Mouse (Mus musculus): ENCODE measurements around the gene Mrto4.

Gene Mrto4

DNA sequence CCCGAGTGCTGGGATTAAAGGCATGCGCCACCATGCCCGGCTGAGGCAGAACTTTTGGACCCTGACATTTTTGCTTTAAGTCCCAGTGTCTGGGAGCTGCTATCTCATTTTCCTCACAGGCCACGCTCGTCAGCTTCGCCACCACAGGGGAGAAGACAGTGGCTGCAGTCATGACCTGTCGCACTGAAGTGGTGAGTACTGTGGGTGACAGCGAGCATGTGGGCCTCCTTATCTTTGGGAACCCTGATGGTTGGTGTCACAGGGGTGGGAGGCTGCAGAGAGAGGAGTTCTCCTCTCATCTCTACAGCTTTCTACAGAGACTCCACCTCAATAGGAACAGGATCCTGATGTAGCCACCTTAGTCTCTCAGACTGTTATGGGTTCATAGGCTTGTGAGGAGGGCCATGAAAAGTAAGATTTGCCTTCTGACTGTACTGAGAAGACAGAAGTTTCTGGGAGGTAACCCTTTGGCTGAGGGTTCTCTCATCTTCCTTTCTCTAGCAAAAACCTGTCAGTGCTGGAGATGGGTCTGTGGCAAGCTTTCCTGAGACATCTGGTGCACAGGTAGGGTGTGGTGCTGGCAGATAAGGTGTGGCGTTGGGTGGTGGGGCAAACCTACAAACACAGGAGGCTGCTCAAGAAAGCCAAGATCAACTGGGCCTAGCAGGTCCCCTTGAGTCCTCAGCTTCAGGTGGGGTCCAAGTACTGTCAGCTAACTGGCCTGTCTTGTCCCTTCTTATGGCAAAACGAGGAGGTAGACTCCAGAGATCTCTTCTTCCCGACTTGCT lies 8.6 kb upstream of the Mrto4 start:
- DNase-seq (ENCODE audit: low read depth, low spot score), result no peak
- Histone ChIP-seq H3K27me3 (ENCODE audit: control insufficient read depth, insufficient read depth, low read length, poor library complexity, severe bottlenecking) (no peaks in the 10 kb centered on the region), H3K36me3 (ENCODE audit: control insufficient read depth, insufficient read depth, low read length, poor library complexity, severe bottlenecking) (peaks cover 6% of the 10 kb centered on the region)

DNA sequence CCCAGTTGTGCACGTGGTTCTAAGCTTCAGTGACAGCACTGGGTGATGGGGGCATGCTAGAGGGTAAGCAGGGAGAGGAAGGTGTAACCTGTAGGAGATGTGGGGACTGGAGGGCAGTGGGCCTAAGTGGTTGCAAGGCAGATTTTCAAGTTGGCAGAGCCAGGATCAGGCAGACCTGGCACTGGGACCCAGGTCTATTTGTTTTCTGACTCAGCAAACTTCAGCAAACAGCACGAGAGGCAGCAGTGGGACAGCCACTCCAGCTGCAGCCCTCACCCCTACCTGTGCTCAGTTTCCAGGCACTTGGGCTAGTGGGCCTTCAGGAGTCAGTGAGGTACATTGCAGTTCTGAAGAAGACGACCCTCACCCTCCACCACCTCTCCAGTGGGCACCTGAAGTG lies 4.8 kb upstream of the Mrto4 start:
- Histone ChIP-seq H3K36me3 (ENCODE audit: control insufficient read depth, insufficient read depth, low read length, poor library complexity, severe bottlenecking) (peaks cover 4% of the 10 kb centered on the region), H3K27me3 (ENCODE audit: control insufficient read depth, insufficient read depth, low read length, poor library complexity, severe bottlenecking) (no peaks in the 10 kb centered on the region)
- no peak for DNase-seq (ENCODE audit: low read depth, low spot score)

DNA sequence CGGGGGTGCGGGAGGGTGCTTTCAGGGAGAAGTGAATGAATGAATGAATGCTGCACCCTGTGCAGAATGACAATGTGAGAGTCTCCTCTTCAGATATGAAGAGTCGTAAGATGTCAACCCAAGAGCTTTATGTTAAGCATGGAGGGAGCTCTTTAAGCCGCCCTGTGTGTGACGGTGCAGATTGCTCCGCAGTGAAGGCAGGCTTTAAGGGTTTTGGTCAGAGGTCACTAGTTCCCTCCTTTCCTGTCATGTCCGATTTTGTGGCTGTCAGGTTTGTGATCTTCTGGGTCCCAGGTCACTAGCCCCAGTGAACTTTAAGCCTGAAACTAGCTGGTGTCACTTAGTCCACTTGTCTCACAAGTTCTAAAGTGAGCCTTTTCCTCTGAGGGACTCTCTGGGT lies 456 bp upstream of the Mrto4 start:
- Histone ChIP-seq H3K27me3 (ENCODE audit: control insufficient read depth, insufficient read depth, low read length, poor library complexity, severe bottlenecking) (no peaks in the 10 kb centered on the region), H3K36me3 (ENCODE audit: control insufficient read depth, insufficient read depth, low read length, poor library complexity, severe bottlenecking) (no peaks in the 10 kb centered on the region; the same call in none of the 2 replicates)
- DNase-seq (ENCODE audit: low read depth, low spot score), result no peak

DNA sequence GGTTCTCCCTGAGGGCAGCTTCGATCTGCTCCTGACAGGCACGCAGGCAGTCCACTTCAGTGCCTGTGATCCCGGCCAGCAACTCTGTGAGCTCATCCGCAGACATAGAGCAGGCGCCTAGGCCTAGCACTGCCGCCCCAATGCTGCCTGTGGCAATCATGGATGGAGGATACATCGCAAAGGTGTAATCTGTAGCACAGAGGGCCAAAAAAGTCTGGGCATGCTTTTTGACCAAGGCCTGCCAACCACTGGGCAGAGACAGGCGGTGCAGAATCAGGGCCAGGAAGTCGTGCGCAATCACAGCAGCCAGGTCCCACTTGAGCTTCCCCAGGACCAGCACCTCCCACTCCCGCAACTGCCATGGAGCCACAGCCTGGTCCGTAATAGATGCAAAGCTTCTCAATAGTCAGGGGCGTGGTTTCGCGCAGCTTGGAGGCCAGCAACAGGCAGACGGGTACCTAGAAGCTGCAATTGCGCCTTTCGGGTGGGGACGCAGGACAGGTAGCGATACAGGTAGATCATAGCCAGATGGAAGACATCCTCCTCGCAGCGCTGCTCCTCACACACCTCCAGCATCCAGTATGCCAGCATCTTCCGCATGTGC lies 6.9 kb downstream of the Mrto4 start:
- H3K27me3 ChIP-seq (ENCODE audit: control insufficient read depth, insufficient read depth, low read length, poor library complexity, severe bottlenecking), result no peaks in the 10 kb centered on the region
- H3K36me3 ChIP-seq (ENCODE audit: control insufficient read depth, insufficient read depth, low read length, poor library complexity, severe bottlenecking), result peaks cover 2% of the 10 kb centered on the region
- DNase-seq (ENCODE audit: low read depth, low spot score), result no peak

DNA sequence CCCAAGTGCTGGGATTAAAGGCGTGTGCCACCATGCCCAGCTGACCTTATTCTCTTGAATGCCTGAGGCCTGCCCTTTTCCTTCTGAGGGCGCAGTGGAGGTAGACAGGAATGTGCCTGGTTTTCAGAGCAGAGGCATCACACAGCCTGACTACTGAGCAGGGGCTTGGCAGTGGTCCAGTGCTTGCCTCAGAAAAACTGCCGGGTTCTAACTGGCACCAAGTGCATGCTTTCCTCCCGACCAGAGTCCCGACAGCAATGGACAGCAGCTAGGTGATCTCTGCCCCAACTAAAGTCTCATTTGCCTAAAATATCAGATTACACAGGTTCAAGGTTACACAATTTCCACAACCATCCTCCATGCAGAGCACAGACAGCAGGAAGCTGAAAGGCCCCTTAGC lies 8.7 kb downstream of the Mrto4 start:
- no peak for DNase-seq (ENCODE audit: low read depth, low spot score)
- Histone ChIP-seq H3K36me3 (ENCODE audit: control insufficient read depth, insufficient read depth, low read length, poor library complexity, severe bottlenecking) (peaks cover 2% of the 10 kb centered on the region), H3K27me3 (ENCODE audit: control insufficient read depth, insufficient read depth, low read length, poor library complexity, severe bottlenecking) (no peaks in the 10 kb centered on the region)

DNA sequence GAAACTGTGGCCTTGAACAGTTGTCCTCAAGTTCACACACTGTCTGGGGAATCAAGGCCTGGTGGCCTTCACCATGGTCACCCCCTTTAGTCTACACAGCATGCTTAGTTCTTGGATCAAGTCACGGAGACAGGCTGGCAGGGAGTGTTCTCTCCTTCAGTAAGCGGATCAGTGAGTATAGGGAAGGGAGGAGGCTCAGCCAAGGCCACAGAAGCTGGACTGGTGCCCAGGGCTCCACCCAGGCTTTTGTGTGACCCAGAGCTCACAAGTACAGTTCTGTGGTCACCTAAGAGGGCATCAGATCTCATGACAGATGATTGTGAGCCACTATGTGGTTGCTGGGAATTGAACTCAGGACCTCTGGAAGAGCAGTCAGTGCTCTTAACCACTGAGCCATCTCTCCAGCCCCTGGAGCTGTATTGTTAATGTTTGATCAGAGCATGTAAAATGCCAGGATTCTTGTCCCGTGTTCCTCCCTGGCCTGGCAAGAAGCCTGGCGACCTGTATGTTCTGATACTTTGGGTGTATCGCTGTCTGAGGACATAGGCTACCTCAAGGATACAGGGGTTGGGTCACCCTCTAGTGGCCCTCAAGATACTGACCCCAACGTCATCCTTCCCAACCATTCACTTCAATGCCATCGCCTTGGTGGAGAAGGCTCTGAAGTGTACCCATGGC lies 10.7 kb downstream of the Mrto4 start:
- H3K36me3 ChIP-seq (ENCODE audit: control insufficient read depth, insufficient read depth, low read length, poor library complexity, severe bottlenecking), result no peaks in the 10 kb centered on the region
- DNase-seq (ENCODE audit: low read depth, low spot score), result no peak
- no peaks in the 10 kb centered on the region for H3K27me3 ChIP-seq (ENCODE audit: control insufficient read depth, insufficient read depth, low read length, poor library complexity, severe bottlenecking)

DNA sequence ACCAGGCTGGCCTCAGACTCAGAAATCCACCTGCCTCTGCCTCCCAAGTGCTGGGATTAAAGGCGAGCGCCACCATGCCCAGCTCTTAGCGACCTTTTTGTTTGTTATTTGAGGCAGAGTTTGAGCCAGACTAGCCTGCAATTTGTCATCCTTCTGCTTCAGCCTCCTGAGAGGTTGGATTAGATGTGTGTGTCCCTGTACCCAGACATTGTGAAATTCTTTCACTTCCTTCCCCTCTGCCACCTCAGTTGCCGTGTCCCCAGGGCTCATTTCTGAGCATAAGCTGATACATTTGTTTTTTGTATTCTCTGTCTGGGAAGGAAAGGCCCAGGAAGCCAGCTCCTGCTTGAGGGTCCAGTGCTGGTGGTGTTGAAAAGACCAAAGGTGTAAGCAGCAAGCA lies 11.5 kb downstream of the Mrto4 start:
- DNase-seq (ENCODE audit: low read depth, low spot score), result no peak
- H3K36me3 ChIP-seq (ENCODE audit: control insufficient read depth, insufficient read depth, low read length, poor library complexity, severe bottlenecking), result no peaks in the 10 kb centered on the region
- no peaks in the 10 kb centered on the region for H3K27me3 ChIP-seq (ENCODE audit: control insufficient read depth, insufficient read depth, low read length, poor library complexity, severe bottlenecking)

DNA sequence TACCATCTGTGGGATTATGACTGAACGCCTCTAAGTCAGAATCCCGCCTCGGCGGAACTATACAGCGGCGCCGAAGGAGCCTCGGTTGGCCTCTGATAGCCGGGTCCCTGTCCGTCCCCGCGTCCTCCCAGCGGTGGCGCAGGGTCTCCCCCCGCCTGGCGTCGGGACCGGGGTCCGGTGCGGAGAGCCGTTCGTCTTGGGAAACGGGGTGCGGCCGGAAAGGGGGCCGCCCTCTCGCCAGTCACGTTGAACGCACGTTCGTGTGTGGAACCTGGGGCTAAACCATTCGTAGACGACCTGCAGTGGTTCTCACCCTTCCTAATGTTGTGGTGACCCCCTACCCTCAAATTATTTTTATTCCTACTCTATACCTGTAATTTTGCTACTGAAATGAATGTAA lies 14.2 kb downstream of the Mrto4 start:
- Histone ChIP-seq H3K36me3 (ENCODE audit: control insufficient read depth, insufficient read depth, low read length, poor library complexity, severe bottlenecking) (no peaks in the 10 kb centered on the region), H3K27me3 (ENCODE audit: control insufficient read depth, insufficient read depth, low read length, poor library complexity, severe bottlenecking) (no peaks in the 10 kb centered on the region)
- no peak for DNase-seq (ENCODE audit: low read depth, low spot score)

DNA sequence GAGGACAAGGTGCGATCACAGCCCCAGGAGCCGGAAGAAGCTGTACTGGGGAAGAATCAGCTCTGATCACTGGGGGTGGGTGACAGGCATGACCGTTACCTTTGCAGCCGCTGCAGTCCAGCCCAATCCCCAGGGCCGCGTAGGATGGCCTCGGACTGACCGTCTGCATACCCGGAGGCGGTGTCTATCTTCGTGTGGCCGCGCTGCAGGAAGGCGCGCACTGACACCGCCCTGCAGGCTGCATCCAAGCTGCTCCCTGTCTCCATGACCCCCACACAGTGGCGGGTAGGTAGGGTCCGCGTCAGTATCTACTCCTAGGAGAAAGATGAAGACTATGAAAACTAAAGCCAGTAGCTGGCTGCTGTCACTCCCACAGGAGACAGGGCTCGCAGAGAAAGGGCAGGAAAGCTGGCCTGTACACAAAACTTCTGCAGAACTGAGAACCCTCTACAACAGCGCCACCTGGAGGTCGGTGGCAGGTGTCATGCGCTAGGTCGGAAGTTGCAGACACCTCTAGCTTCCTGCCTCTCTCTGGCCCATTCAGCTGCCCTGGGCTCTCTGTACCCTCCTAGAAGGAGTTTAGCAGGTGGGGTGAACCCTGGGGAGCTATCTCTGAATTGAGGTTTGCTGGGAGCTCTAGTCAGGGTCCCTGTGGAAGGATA lies 15.4 kb downstream of the Mrto4 start:
- peak; percentile 92 for DNase-seq (ENCODE audit: low read depth, low spot score)
- Histone ChIP-seq H3K27me3 (ENCODE audit: control insufficient read depth, insufficient read depth, low read length, poor library complexity, severe bottlenecking) (no peaks in the 10 kb centered on the region), H3K36me3 (ENCODE audit: control insufficient read depth, insufficient read depth, low read length, poor library complexity, severe bottlenecking) (no peaks in the 10 kb centered on the region)

DNA sequence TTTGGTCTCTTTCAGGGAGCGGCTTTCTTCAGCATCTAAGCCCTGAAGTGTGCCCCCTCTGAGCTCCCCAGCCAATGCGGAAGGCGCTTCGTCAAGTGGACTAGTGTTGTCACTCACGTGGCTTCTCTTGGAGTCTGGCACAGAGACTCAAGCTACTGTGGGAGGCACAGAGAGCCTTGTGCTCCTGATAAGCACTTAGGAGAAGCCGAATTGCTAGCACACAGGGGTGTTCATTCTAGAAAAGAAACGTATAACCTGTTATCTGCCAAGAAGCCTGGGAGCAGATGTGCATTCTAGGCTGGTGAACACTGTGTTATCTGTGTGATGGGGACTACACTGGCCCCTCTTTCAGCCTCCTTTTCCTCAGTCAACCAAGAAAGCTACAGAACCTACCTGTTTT lies 16.9 kb downstream of the Mrto4 start:
- Histone ChIP-seq H3K27me3 (ENCODE audit: control insufficient read depth, insufficient read depth, low read length, poor library complexity, severe bottlenecking) (no peaks in the 10 kb centered on the region), H3K36me3 (ENCODE audit: control insufficient read depth, insufficient read depth, low read length, poor library complexity, severe bottlenecking) (no peaks in the 10 kb centered on the region)
- DNase-seq (ENCODE audit: low read depth, low spot score), result no peak

DNA sequence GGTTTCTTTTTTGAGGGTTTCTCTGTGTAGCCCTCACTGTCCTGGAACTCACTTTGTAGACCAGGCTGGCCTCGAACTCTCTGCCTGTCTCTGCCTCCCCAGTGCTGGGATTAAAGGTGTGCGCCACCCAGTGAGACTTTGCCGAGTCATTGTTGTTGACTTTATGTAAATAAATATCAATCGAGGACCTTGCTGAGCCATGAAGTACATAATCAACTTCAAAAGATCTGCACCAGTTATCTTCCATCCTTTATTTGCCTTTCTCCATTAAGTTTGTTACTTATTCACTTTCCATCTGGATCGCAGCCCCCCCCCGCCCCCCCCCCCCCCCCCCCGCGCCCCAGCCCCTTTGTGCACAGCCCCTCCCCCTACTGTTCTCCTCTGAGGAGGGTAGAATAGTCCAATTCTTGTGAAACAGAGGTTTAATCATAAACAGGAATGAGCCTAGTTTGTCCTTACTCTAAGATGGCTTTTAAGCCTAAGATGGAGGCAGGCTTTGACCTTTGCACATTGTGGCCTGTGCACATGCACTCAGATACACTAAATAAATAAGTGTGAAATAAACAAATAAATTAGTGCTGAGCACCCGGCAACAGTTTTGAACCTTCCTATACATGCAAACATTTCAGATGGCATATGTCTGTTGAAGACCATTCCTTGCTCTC lies 17.6 kb downstream of the Mrto4 start:
- no peak for DNase-seq (ENCODE audit: low read depth, low spot score)
- no peaks in the 10 kb centered on the region for H3K27me3 ChIP-seq (ENCODE audit: control insufficient read depth, insufficient read depth, low read length, poor library complexity, severe bottlenecking)
- no peaks in the 10 kb centered on the region for H3K36me3 ChIP-seq (ENCODE audit: control insufficient read depth, insufficient read depth, low read length, poor library complexity, severe bottlenecking)

DNA sequence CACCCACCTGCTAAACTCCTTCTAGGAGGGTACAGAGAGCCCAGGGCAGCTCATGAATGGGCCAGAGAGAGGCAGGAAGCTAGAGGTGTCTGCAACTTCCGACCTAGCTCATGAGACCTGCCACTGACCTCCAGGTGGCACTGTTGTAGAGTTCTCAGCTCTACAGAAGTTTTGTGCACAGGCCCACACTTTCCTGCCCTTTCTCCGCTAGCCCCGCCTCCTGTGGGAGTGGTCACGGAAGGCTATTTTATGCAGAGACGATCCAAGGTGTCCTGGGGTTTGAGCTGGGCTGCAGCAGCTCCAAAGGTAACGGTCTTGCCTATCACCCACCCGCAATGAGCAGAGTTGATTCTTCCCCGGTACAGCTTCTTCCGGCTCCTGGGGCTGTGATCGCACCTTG lies 21.8 kb downstream of the Mrto4 start:
- Histone ChIP-seq H3K36me3 (ENCODE audit: control insufficient read depth, insufficient read depth, low read length, poor library complexity, severe bottlenecking) (no peaks in the 10 kb centered on the region), H3K27me3 (ENCODE audit: control insufficient read depth, insufficient read depth, low read length, poor library complexity, severe bottlenecking) (no peaks in the 10 kb centered on the region)
- DNase-seq (ENCODE audit: low read depth, low spot score), result peak; percentile 96

DNA sequence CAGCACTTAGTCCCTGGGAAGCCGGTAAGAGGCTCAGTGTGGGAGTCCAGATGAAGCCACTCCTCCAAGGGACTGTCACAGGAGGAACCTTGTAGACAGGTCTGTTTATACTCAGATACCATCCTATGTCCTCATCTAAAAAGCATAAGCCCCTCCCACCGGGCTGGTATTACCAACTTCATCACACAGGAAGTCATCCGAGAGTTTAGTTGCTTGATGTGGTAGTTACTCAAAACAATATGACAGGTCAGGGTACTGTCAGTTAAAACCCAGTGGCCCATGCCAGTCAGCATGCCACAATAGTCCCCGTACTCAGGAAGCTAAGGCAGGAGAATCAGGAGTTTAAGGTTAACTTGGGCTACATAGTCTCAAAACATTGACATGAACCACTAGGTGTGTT lies 32.6 kb downstream of the Mrto4 start:
- no peaks in the 10 kb centered on the region for H3K27me3 ChIP-seq (ENCODE audit: control insufficient read depth, insufficient read depth, low read length, poor library complexity, severe bottlenecking)
- DNase-seq (ENCODE audit: low read depth, low spot score), result no peak
- peaks cover 7% of the 10 kb centered on the region; the same call in 1 of the 2 replicates for H3K36me3 ChIP-seq (ENCODE audit: control insufficient read depth, insufficient read depth, low read length, poor library complexity, severe bottlenecking)

DNA sequence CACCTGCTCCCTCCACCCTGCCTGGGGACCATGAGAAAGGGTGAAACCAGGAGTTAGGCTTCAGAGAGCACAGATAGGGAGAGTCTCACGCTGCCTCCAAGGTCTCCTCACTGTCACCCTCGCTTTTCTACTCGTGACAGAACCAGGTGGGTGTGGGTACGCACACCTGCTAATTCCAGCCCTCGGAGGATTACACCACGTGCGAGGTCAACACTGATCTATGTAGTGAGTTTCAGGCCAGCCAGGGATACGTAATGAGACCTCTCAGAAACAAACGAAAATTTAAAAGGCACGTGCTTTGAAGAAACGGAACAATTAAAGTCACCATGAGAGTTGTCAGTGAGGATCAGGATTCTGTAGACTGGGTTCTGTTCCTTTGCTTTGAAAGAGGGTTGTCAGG lies 33.9 kb downstream of the Mrto4 start:
- peaks cover 7% of the 10 kb centered on the region; the same call in 1 of the 2 replicates for H3K36me3 ChIP-seq (ENCODE audit: control insufficient read depth, insufficient read depth, low read length, poor library complexity, severe bottlenecking)
- DNase-seq (ENCODE audit: low read depth, low spot score), result peak; percentile 25
- no peaks in the 10 kb centered on the region for H3K27me3 ChIP-seq (ENCODE audit: control insufficient read depth, insufficient read depth, low read length, poor library complexity, severe bottlenecking)
